Mouse (Mus musculus) intestine, postnatal 0 days (tissue): ENCODE data around the gene Babam2. TPM values are rescaled to one million over a fixed set of nuclear protein-coding genes. Genes with fewer than 3 reads are reported as not detected.

ENCODE experiments used
- ATAC-seq: fragments of 200-750 bp; cut with Nextera tagmentation; 2 replicates; pipeline ENCODE4 v1.8.0; 2017; ENCODE audit warnings: mild to moderate bottlenecking, moderate TSS enrichment, moderate library complexity
- H3K27ac ChIP-seq: fragments of 300-500 bp; sonication (generic); 2 replicates; pipeline ENCODE4 v1.5.1; 2014; ENCODE audit warnings: mild to moderate bottlenecking, low read depth, low read length, moderate library complexity
- H3K27me3 ChIP-seq: fragments of 300-500 bp; sonication (generic); replicated peaks from 2 replicates; pipeline ENCODE4 v1.6.1; 2014; ENCODE audit warnings: low read length, mixed read lengths; ENCODE audit not compliant: control insufficient read depth, insufficient read depth
- H3K36me3 ChIP-seq: fragments of 300-500 bp; sonication (generic); 2 replicates; pipeline ENCODE4 v1.6.1; 2014; ENCODE audit warnings: mild to moderate bottlenecking, moderate library complexity; ENCODE audit not compliant: control insufficient read depth, insufficient read depth
- H3K4me1 ChIP-seq: fragments of 300-500 bp; sonication (generic); replicated peaks from 2 replicates; pipeline ENCODE4 v1.6.1; 2014; ENCODE audit warnings: antibody characterized with exemption, low read length, mixed read lengths; ENCODE audit not compliant: control insufficient read depth, insufficient read depth
- H3K4me2 ChIP-seq: fragments of 300-500 bp; sonication (generic); replicated peaks from 2 replicates; pipeline ENCODE4 v1.6.1; 2014; ENCODE audit warnings: low read depth, mild to moderate bottlenecking, moderate library complexity
- H3K4me3 ChIP-seq: fragments of 300-500 bp; sonication (generic); 2 replicates; pipeline ENCODE4 v1.5.1; 2014; ENCODE audit warnings: low read depth, low read length
- H3K9ac ChIP-seq: fragments of 300-500 bp; sonication (generic); 2 replicates; pipeline ENCODE4 v1.6.1; 2014; ENCODE audit warnings: mild to moderate bottlenecking, low read depth, low read length
- H3K9me3 ChIP-seq: fragments of 300-500 bp; sonication (generic); 2 replicates; pipeline ENCODE4 v1.6.1; 2016; ENCODE audit warnings: mixed run types; ENCODE audit not compliant: control insufficient read depth
- CTCF ChIP-seq: sonication (generic); IDR thresholded peaks from 2 replicates; pipeline ENCODE4 v1.5.1; 2016; ENCODE audit warnings: low read depth, mild to moderate bottlenecking, control low read depth, antibody characterized with exemption, moderate library complexity
- WGBS: fragments of 180-500 bp; shearing (Covaris S2); extraction: QIAGEN DNeasy Blood & Tissue Kit; methylation state at CpG from one replicate; pipeline ENCODE4 v1.1.7; 2014; 5-methylcytosine and 5-hydroxymethylcytosine counted together
- polyA plus RNA-seq: library from polyadenylated mRNA; unstranded; fragments of >200 nt; fragmentation: Nextera tagmentation; extraction: Ambion mirVana; gene quantifications from 2 replicates; pipeline ENCODE4 v1.2.1, GENCODE M21; 2015

Gene Babam2
- polyA plus RNA-seq, 1 experiment from 2014 or later = 53.8 TPM

- no peaks in the 10 kb centered on the region for H3K36me3 ChIP-seq
- WGBS = 78% methylated on average over 2 of the region's 2 CpGs
- no peak overlapping the region for H3K4me3 ChIP-seq
- no peaks in the 10 kb centered on the region for H3K27me3 ChIP-seq
- no peaks in the 10 kb centered on the region for H3K9me3 ChIP-seq
- no peak overlapping the region for H3K4me2 ChIP-seq
- no peak overlapping the region for H3K9ac ChIP-seq
- no peak for TF ChIP-seq CTCF
- H3K27ac ChIP-seq = no peak overlapping the region
- no peak for ATAC-seq
- H3K4me1 ChIP-seq = no peaks in the 10 kb centered on the region
These were observed 28.4 kb downstream of the Babam2 start for GRCm38 (mm10) chr5:31725885-31726284.

DNA sequence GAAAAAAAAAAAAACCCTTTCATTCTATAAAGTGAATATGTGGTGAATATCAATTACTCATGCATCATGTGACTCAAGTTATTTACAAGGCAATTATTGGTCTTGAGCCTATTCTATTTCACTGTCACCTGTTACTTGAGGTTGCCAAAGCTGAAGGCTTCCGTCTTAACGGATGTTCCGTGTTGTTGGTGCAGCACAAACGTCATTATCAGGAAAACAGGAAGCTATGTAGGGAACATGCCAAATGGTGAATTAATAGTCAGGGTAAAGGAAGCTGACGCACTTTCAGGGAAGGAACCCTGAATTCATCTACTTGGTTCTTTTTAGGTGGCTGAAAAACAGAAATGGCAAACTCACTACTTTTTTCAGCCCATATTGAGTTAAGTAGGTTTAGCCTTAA, 30.0 kb downstream of the Babam2 start:
- no peak for TF ChIP-seq CTCF
- no peaks in the 10 kb centered on the region for H3K4me1 ChIP-seq
- no peaks in the 10 kb centered on the region for H3K27me3 ChIP-seq
- H3K9ac ChIP-seq = no peak overlapping the region
- H3K36me3 ChIP-seq = no peaks in the 10 kb centered on the region
- no peak overlapping the region for H3K27ac ChIP-seq
- H3K9me3 ChIP-seq = no peaks in the 10 kb centered on the region
- no peak for ATAC-seq
- no peak overlapping the region for H3K4me2 ChIP-seq
- WGBS = 71% methylated on average over 5 of the region's 5 CpGs
- H3K4me3 ChIP-seq = no peak overlapping the region

DNA sequence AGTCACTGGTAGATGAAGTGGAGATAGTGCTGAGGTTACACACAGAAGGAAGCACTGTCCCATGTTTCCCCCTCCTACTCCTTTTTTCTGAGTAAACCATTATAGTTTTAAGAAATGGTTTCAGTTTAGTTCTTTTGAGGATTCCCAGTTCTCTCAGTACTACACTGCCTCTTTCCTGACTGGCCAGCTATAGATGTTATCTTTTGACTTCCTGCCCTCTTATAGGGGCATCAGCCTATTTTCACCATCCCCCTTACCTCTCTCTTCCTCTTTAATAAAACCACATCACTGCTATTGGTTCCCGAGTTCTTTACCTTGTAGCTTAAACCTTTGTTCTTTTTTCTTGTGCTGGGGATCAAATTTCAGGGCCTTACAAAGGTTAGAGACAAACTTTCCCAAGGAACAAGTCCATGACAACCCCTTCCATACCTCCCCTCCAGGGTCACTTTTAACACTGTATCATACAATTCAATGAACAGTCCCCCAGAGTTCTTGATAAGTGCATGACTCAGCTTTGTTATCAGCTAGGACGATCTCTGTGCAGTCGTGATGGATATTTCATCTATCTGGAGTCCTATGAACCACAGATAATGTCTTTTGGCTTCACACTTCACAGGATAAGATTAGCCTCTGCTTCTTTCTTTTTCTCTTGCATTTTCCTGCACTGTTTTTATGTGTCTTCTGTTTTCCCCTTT, 35.3 kb downstream of the Babam2 start:
- Histone ChIP-seq H3K4me3 (no peak overlapping the region), H3K9me3 (no peaks in the 10 kb centered on the region), H3K4me2 (no peak overlapping the region), H3K9ac (no peak overlapping the region), H3K27ac (no peak overlapping the region), H3K27me3 (no peaks in the 10 kb centered on the region), H3K4me1 (no peaks in the 10 kb centered on the region), H3K36me3 (peaks cover 4% of the 10 kb centered on the region; the same call in 1 of the 2 replicates)
- WGBS = 21% methylated on average over 3 of the region's 3 CpGs
- no peak for TF ChIP-seq CTCF
- ATAC-seq = no peak

GRCm38 (mm10) chr5:31741931-31742330, 44.4 kb downstream of the Babam2 start:
- Histone ChIP-seq H3K9me3 (no peaks in the 10 kb centered on the region), H3K9ac (no peak overlapping the region), H3K36me3 (no peaks in the 10 kb centered on the region), H3K4me2 (no peak overlapping the region), H3K27ac (no peak overlapping the region), H3K27me3 (no peaks in the 10 kb centered on the region), H3K4me1 (no peaks in the 10 kb centered on the region), H3K4me3 (no peak overlapping the region)
- ATAC-seq = no peak
- WGBS = 89% methylated on average over 1 of the region's 1 CpGs
- no peak for TF ChIP-seq CTCF

GRCm38 (mm10) chr5:31742521-31743031, 45.1 kb downstream of the Babam2 start:
- Histone ChIP-seq H3K27me3 (no peaks in the 10 kb centered on the region), H3K36me3 (no peaks in the 10 kb centered on the region), H3K4me3 (no peak overlapping the region), H3K27ac (no peak overlapping the region), H3K9me3 (no peaks in the 10 kb centered on the region), H3K4me1 (no peaks in the 10 kb centered on the region), H3K9ac (no peak overlapping the region), H3K4me2 (no peak overlapping the region)
- no peak for ATAC-seq
- WGBS = 62% methylated on average over 4 of the region's 4 CpGs
- no peak for TF ChIP-seq CTCF

GRCm38 (mm10) chr5:31749401-31749800, 51.9 kb downstream of the Babam2 start:
- Histone ChIP-seq H3K27me3 (no peaks in the 10 kb centered on the region), H3K36me3 (no peaks in the 10 kb centered on the region), H3K4me1 (no peaks in the 10 kb centered on the region), H3K4me2 (no peak overlapping the region), H3K9ac (no peak overlapping the region), H3K27ac (no peak overlapping the region), H3K4me3 (no peak overlapping the region), H3K9me3 (no peaks in the 10 kb centered on the region)
- TF ChIP-seq CTCF = no peak
- ATAC-seq = no peak
